In the genomic region with DNA sequence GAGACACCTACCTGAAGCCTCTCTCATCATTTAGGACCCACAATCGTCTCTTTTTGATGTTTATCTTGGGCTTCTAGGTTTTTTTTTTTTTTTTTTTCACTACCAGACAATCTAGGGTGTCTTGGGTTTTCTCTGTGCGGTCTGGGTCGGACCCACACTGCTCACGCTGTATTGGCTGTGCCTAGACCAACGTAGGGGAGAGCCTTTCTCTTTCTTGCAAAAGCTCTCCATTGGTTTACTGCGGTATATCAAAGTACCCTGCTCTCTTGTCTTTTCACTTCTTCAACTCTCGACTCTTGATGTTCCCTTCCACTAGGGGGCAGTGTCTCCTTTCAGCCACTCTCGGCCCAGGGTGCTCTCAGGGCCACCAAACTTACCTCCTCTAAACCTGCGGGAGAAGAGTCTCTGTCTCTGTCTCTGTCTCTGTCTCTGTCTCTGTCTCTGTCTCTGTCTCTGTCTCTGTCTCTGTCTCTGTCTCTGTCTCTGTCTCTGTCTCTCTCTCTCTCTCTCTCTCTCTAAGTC, we compare ENCODE assay signal across 8 mouse cellular contexts. TPM values are rescaled to one million over a fixed set of nuclear protein-coding genes. Genes with fewer than 3 reads are reported as not detected.
DNase-seq lines count a peak whose midpoint lies in the region; ATAC-seq lines count a peak whose summit lies in the region.

No protein-coding gene starts in this region.

- no peak overlapping the region for H3K4me2 ChIP-seq in hindbrain, embryonic 11.5 days (replicated peaks; ENCODE audit: low read depth, low read length)
- H3K4me2 ChIP-seq in hindbrain, embryonic 12.5 days (replicated peaks), result no peak overlapping the region

- no peaks in the 10 kb centered on the region for H3K36me3 ChIP-seq in hindbrain, embryonic 11.5 days (ENCODE audit: control insufficient read depth, insufficient read depth, low read length)
- no peaks in the 10 kb centered on the region for H3K36me3 ChIP-seq in hindbrain, embryonic 12.5 days

- H3K4me1 ChIP-seq in hindbrain, embryonic 11.5 days (replicated peaks; ENCODE audit: control insufficient read depth, insufficient read depth, low read length), result no peaks in the 10 kb centered on the region
- H3K4me1 ChIP-seq in hindbrain, embryonic 12.5 days, result peaks cover 4% of the 10 kb centered on the region; the same call in 1 of the 2 replicates

- H3K4me3 ChIP-seq in hindbrain, embryonic 11.5 days (ENCODE audit: low read depth, low read length), result no peak overlapping the region
- H3K4me3 ChIP-seq in hindbrain, embryonic 12.5 days, result no peak overlapping the region

- no peak overlapping the region for H3K27ac ChIP-seq in hindbrain, embryonic 11.5 days (ENCODE audit: low read depth, low read length)
- H3K27ac ChIP-seq in hindbrain, embryonic 12.5 days, result no peak overlapping the region

- ATAC-seq in hindbrain, embryonic 11.5 days (ENCODE audit: low FRiP score), result peak; percentile 59; the same call in 1 of the 2 replicates
- no peak for ATAC-seq in hindbrain, embryonic 12.5 days (ENCODE audit: low FRiP score)
- peak; percentile 96 for ATAC-seq in megakaryocyte progenitor cell, adult 5-6 weeks (replicated peaks; ENCODE audit: poor library complexity)

- H3K9me3 ChIP-seq in hindbrain, embryonic 11.5 days (ENCODE audit: control insufficient read depth, low read length), result no peaks in the 10 kb centered on the region
- no peaks in the 10 kb centered on the region for H3K9me3 ChIP-seq in hindbrain, embryonic 12.5 days (replicated peaks)

- DNase-seq in hindbrain, embryonic 11.5 days (ENCODE audit: low spot score), result peak; percentile 84
- peak; percentile 85 for DNase-seq in adrenal gland, postnatal 14 days
- DNase-seq in embryo, embryonic 9.5 days (ENCODE audit: extremely low spot score), result peak; percentile 74
- peak; percentile 83 for DNase-seq in heart, postnatal 4 days
- peak; percentile 74 to 77 for DNase-seq in layer of hippocampus, postnatal 10 days (ENCODE audit: low spot score in 2 of 2)
- DNase-seq in spleen, adult 18-20 months, result peak; percentile 21 to 64

- WGBS in hindbrain, embryonic 11.5 days, result 23% methylated on average over 9 of the region's 9 CpGs
- 19% methylated on average over 9 of the region's 9 CpGs for WGBS in hindbrain, embryonic 12.5 days

- no peak overlapping the region for H3K9ac ChIP-seq in hindbrain, embryonic 11.5 days (ENCODE audit: low read depth, low read length)
- H3K9ac ChIP-seq in hindbrain, embryonic 12.5 days, result no peak overlapping the region

- H3K27me3 ChIP-seq in hindbrain, embryonic 11.5 days (ENCODE audit: control insufficient read depth, insufficient read depth, low read length), result no peaks in the 10 kb centered on the region
- H3K27me3 ChIP-seq in hindbrain, embryonic 12.5 days, result peaks cover 6% of the 10 kb centered on the region; the same call in 1 of the 2 replicates

RNA-seq across cellular contexts. Expression of gene Npl, which starts 9.3 kb away (rescaled TPM):
- 15.5 and 16.2 TPM in 2 replicates for polyA plus RNA-seq in hindbrain, embryonic 11.5 days (2014; fragmentation: Nextera tagmentation; extraction: Ambion mirVana)
- 14.4 and 14.7 TPM in 2 replicates for polyA plus RNA-seq in hindbrain, embryonic 12.5 days (2016; fragmentation: Nextera tagmentation; extraction: Ambion mirVana)
- 3.1 and 5.6 TPM in 2 replicates for total RNA-seq in adrenal gland, postnatal 14 days (2021)
- 1 to 10 TPM; 2.5 to 3.9 TPM for total RNA-seq in heart, postnatal 4 days (2021)
- total RNA-seq in layer of hippocampus, postnatal 10 days (2021), result 1 to 10 TPM; 6.6 TPM
- 27.6 and 28.0 TPM in 2 replicates for total RNA-seq in megakaryocyte progenitor cell, adult 5-6 weeks (2015)
- 14.2 and 15.2 TPM in 2 replicates for total RNA-seq in megakaryocyte progenitor cell, adult 5-6 weeks (2017)
